Mouse (Mus musculus): Measurements from ENCODE around the gene Osbpl9. TPM values are rescaled to one million over a fixed set of nuclear protein-coding genes. Genes with fewer than 3 reads are reported as not detected.

The Osbpl9 gene
- total RNA-seq, 2 experiments from 2014 or later: 66.6 to 81.4 TPM

GRCm38 (mm10) chr4:109054003-109054402 is 148.1 kb downstream of the Osbpl9 start:
- intact Hi-C loops (cut with DNase I): no loop called here
- no peak for DNase-seq

DNA sequence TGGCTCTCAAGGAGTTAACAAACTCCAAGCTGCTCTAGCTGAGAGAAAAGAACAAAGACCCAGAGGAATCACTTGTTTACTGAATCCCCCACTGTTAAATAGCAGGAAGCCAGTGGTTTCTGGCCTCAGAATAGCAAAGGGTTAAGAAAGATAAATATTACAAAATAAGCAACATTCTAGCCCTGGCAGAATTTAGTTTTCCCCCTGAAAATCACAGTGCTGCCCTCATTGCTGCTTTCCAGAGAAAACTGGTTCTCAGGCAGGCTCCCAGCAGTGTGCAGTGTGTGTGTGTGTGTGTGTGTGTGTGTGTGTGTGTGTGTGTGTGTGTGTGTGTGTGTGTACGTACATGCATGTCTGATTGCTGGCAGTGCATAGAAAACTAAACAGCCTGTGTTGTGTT is 149.8 kb downstream of the Osbpl9 start:
- intact Hi-C loops (cut with DNase I): no loop called here
- no peak for DNase-seq

DNA sequence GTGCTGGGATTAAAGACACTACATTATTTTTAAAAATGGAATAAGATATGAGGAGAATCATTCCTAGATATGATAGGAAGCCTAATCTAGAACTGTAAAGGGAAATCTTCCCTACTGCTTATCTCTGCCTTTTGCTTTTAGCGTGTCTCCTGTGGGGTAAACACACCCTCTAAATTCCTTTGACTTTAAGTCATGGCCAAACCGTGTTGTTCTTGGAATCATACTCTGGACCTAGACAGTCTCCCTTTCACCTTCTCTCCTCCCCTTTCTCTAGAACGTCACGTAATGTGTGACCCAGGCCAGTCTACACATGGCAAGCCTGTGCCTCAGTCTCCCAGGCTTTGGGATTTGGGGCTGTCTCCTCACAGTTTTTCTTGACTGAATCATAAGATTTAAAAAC is 153.8 kb downstream of the Osbpl9 start:
- intact Hi-C loops (cut with DNase I): no loop called here
- no peak for DNase-seq

- intact Hi-C loops (cut with DNase I): no loop called here
- no peak for DNase-seq
Observed at GRCm38 (mm10) chr4:109043756-109044155, 158.3 kb downstream of the Osbpl9 start.

DNA sequence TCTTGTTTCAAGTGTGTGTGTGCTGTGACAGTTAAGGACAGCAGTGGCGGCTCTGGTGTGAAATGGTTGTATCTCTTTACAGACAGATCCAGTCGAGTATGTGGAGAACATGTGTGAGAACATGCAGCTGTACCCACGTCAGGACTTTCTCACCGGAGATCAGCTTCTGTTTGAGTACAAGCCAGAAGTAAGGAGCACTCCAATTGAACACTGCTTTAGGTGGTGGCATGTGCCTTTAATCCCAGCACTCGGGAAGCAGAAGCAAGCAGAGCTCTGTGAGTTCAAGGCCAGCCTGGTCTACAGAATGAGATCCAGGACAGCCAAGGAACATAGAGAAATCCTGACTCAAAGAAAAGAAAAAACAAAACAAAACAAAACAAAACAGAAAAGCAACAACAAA is 158.8 kb downstream of the Osbpl9 start:
- DNase-seq: no peak
- intact Hi-C loops (cut with DNase I): no loop called here

- intact Hi-C loops (cut with DNase I): no loop called here
- DNase-seq: no peak
Observed at GRCm38 (mm10) chr4:109042739-109043138, 159.3 kb downstream of the Osbpl9 start.

DNA sequence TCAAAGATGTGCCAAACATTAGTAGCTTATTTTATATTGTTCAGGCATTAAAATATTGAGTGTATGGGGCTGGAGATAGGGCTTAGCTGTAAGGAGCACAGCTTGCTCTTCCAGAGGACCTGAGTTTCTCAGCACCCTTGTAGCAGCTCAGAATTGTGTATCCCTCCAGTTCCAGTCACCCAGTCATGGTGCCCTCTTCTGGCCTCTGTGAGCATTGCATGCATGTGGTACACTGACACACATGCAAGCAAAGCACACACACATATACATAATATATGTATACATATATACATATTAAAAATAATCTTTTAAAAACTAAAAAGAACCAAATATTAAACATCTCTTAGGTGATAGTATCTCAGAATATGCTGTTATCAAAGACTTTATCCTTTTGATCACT is 165.7 kb downstream of the Osbpl9 start:
- peak; percentile 66 for DNase-seq
- intact Hi-C loops (cut with DNase I): loop anchor here (10.0 kb wide), 1 partner anchor 162 kb away; the partner anchor contains the start of gene Rab3b

DNA sequence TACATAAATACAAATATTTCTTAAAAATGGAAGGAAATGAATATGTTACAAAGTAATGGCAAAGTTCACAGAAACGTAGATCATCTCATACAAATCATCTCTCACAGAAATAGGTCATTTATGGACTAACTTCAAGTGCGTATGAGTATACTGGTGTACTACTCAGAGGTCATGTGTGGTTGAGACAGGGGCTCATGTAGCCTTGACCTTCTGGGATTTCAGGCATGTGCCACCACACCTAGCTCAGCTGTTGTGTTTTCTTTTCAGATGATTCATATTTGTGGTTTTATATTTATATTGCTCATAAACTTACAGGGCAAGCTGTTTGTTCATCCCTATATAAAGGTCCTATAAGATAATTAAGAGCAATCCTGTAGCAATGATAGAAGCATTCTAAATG is 171.8 kb downstream of the Osbpl9 start:
- intact Hi-C loops (cut with DNase I): loop anchor here (10.0 kb wide), 1 partner anchor 155 kb away; the partner anchor contains the start of gene Rab3b
- DNase-seq: no peak

DNA sequence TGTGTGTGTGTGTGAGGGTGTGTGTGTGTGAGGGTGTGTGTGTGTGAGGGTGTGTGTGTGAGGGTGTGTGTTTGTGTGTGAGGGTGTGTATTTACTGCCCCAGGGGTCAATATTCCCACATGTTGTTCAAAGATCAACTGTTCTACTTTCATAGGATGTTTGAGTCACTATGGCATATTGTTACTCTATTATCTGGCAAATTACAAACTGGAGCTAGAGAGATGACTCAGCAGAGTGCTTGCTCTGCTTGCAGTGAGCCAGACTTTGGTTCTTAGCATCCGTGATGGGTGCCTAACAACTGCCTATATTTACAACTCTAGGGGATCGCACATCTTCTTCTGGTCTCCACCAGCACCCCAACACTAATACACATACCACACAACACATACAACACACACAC is 172.2 kb downstream of the Osbpl9 start:
- intact Hi-C loops (cut with DNase I): loop anchor here (10.0 kb wide), 1 partner anchor 155 kb away; the partner anchor contains the start of gene Rab3b
- no peak for DNase-seq

GRCm38 (mm10) chr4:109026543-109026942 is 175.5 kb downstream of the Osbpl9 start:
- DNase-seq: no peak
- intact Hi-C loops (cut with DNase I): no loop called here

- intact Hi-C loops (cut with DNase I): no loop called here
- DNase-seq: no peak
Observed at GRCm38 (mm10) chr4:109025061-109025460, 177.0 kb downstream of the Osbpl9 start.

DNA sequence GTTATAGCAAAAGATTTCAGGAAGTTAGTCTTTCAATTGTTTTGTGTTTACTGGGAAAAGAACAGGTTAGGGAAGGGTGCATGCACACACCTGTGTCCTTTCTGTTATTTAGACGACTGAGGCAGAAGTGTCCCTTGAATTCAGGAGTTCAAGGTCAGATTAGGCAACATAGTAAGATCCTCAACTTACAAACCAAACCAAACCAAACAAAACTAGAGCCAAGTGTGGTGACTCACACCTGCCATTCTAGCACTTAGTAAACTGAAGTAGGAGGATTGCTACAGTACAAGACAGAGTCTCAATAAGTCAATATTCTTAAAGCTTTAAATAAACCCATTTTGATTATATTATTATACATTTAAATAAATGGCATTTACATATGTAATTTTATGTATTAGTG is 180.1 kb downstream of the Osbpl9 start:
- DNase-seq: no peak
- intact Hi-C loops (cut with DNase I): no loop called here

DNA sequence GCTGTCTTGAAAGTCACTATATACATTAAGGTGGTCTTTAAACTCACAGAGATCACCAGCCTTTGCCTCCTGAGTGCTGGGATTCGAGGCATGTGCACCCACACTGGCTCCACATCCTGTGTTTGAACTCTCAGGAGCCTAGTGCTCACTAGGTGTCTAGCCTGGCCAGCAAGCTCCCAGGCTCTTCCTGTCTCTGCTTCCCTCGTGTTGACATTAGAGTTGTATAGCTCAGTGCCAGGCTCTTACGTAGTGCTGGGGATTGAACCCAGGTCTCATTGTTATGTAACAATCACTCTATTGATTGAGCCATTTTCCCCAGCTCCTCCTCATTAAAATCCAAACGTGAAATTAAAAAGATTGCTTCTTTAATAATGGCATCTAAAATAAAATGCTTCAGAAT is 182.8 kb downstream of the Osbpl9 start:
- intact Hi-C loops (cut with DNase I): no loop called here

GRCm38 (mm10) chr4:109017441-109017840 is 184.6 kb downstream of the Osbpl9 start:
- intact Hi-C loops (cut with DNase I): no loop called here
- peak; percentile 4 for DNase-seq

More for the DNA sequence above, 182.8 kb downstream of the Osbpl9 start:
- no peak for DNase-seq

- intact Hi-C loops (cut with DNase I): no loop called here
- DNase-seq: no peak
Observed at GRCm38 (mm10) chr4:109014091-109014490, 188.0 kb downstream of the Osbpl9 start.

Small RNA genes within 50 kb of the gene (microRNA-seq; reads per million reads assigned to microRNA genes)
- not detected for gene Mir761

Other genes starting within 250 kb of the Osbpl9 start
- gene Nrd1, start 201.6 kb downstream of the Osbpl9 start, total RNA-seq (2021): 100 to 1,000 TPM; 157 TPM
- gene Calr4, start 32.2 kb upstream of the Osbpl9 start, total RNA-seq (2021): under 1 TPM in 1 of 2 experiments, not detected in 1; 0.46 TPM
- 100 to 1,000 TPM in 1 of 2 experiments, 10 to 100 TPM in 1; 97.7 to 103 TPM for gene Eps15, start 78.0 kb upstream of the Osbpl9 start, total RNA-seq (2021)
- 1 to 10 TPM; 1.4 to 1.6 TPM for gene Ttc39a, start 204.4 kb upstream of the Osbpl9 start, total RNA-seq (2021)

Data from left cerebral cortex, postnatal 4 days (tissue).